Mouse (Mus musculus) neural tube, embryonic 11.5 days (tissue): ENCODE data around the gene Lsm6. TPM values are rescaled to one million over a fixed set of nuclear protein-coding genes. Genes with fewer than 3 reads are reported as not detected.

ENCODE experiments used
- ATAC-seq: fragments of 200-750 bp; cut with Nextera tagmentation; 2 replicates; pipeline ENCODE4 v1.8.0; 2017; ENCODE audit warnings: moderate number of reproducible peaks, mild to moderate bottlenecking, moderate TSS enrichment, moderate library complexity; ENCODE audit not compliant: insufficient read depth, low FRiP score, low TSS enrichment
- DNase-seq: peaks from one replicate; pipeline ENCODE4 v3.0.0-alpha.2; 2015; ENCODE audit warnings: low spot score
- H3K27ac ChIP-seq: fragments of 300-500 bp; sonication (generic); 2 replicates; pipeline ENCODE4 v1.5.1; 2014; ENCODE audit warnings: low read depth, mild to moderate bottlenecking, low read length
- H3K27me3 ChIP-seq: fragments of 300-500 bp; sonication (generic); 2 replicates; pipeline ENCODE4 v1.6.1; 2014; ENCODE audit warnings: mild to moderate bottlenecking, low read length, mixed read lengths; ENCODE audit not compliant: control insufficient read depth, insufficient read depth
- H3K36me3 ChIP-seq: fragments of 300-500 bp; sonication (generic); 2 replicates; pipeline ENCODE4 v1.6.1; 2014; ENCODE audit warnings: mild to moderate bottlenecking, low read length, moderate library complexity, mixed read lengths; ENCODE audit not compliant: control insufficient read depth, insufficient read depth
- H3K4me1 ChIP-seq: fragments of 300-500 bp; sonication (generic); 2 replicates; pipeline ENCODE4 v1.6.1; 2014; ENCODE audit warnings: low read length, mixed read lengths; ENCODE audit not compliant: control insufficient read depth, insufficient read depth
- H3K4me2 ChIP-seq: fragments of 300-500 bp; sonication (generic); 2 replicates; pipeline ENCODE4 v1.6.1; 2014; ENCODE audit warnings: low read depth, mild to moderate bottlenecking, moderate library complexity
- H3K4me3 ChIP-seq: fragments of 300-500 bp; sonication (generic); 2 replicates; pipeline ENCODE4 v1.5.1; 2014; ENCODE audit warnings: low read depth, low read length
- H3K9ac ChIP-seq: fragments of 300-500 bp; sonication (generic); 2 replicates; pipeline ENCODE4 v1.6.1; 2014; ENCODE audit warnings: mild to moderate bottlenecking, low read length
- H3K9me3 ChIP-seq: fragments of 300-500 bp; sonication (generic); 2 replicates; pipeline ENCODE4 v1.6.1; 2016; ENCODE audit warnings: low read length; ENCODE audit not compliant: control insufficient read depth
- WGBS: fragments of 180-500 bp; shearing (Covaris S2); extraction: QIAGEN DNeasy Blood & Tissue Kit; methylation state at CpG from one replicate; pipeline ENCODE4 v1.1.7; 2014; 5-methylcytosine and 5-hydroxymethylcytosine counted together
- polyA plus RNA-seq: library from polyadenylated mRNA; unstranded; fragments of >200 nt; fragmentation: Nextera tagmentation; extraction: Ambion mirVana; gene quantifications from 2 replicates; pipeline ENCODE4 v1.2.1, GENCODE M21; 2014

The Lsm6 gene
- polyA plus RNA-seq, 1 experiment from 2014 or later: 239 TPM

DNA sequence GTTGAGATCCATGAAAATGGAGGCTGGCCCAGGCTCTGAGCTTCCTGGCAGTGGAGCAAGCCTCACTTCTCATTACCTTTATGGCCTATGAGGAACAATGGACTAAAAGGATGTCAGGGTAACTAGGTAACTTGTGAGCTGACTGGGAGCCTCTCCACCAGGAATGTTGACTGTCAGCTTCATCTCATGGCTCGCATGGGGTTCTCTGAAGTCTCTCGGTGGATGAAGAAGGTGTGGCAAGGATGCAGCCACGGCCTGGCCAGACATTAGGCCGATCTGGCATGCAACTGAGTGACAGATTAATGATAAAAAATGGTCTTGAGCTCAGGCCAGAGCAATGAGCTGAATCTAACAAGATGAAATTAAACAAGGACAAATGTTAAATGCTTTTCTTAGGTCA is 27.7 kb downstream of the Lsm6 start:
- H3K4me2 ChIP-seq: no peak overlapping the region
- H3K4me3 ChIP-seq: no peak overlapping the region
- no peaks in the 10 kb centered on the region for H3K27me3 ChIP-seq
- no peaks in the 10 kb centered on the region for H3K36me3 ChIP-seq
- ATAC-seq (no peak), DNase-seq (no peak)
- no peaks in the 10 kb centered on the region for H3K4me1 ChIP-seq
- WGBS: 81% methylated on average over 4 of the region's 4 CpGs
- no peaks in the 10 kb centered on the region for H3K9me3 ChIP-seq
- no peak overlapping the region for H3K27ac ChIP-seq
- no peak overlapping the region for H3K9ac ChIP-seq

DNA sequence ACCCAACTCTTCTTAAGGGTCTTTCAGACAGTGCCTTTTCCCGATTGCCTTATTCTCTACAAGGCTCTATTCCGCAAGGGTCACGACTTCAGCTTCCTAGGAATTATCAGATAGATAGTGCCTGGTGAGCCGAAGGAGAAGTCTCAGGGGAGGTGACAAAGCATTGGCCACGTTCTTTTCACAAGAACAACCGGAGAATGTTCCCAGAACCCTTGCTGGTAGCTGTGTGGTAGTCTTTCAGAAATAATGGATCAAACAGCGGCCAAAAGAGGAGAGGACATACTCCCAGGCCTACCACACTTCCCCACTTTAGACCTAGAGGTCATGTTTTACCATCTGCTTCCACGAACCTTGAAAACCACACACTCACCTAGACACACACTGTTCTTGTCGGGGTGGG is 44.1 kb downstream of the Lsm6 start:
- Histone ChIP-seq H3K9ac (no peak overlapping the region), H3K4me3 (no peak overlapping the region), H3K27ac (no peak overlapping the region), H3K36me3 (no peaks in the 10 kb centered on the region), H3K4me1 (no peaks in the 10 kb centered on the region), H3K27me3 (no peaks in the 10 kb centered on the region), H3K9me3 (no peaks in the 10 kb centered on the region), H3K4me2 (no peak overlapping the region)
- no peak for DNase-seq
- ATAC-seq: no peak
- WGBS: 91% methylated on average over 9 of the region's 9 CpGs

DNA sequence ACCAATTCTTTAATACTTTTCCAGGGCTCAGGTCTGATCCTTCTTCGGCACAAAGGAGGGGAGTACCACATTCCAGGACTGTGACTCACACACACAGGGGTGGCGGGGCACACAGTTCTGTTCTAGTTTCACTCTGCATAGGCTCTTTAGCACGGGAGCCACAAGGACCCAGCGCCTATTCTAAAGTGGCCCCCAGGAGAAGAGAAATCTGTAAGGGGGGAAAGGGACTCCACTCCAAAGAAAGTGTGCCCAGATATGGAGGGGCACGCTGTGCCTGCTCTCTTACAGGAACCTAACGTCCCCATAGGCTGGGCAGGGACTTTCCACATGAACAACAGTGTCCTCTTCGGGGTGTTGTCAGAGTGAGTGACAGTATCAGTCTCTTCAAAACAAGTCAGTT is 49.7 kb downstream of the Lsm6 start:
- no peak overlapping the region for H3K9ac ChIP-seq
- H3K27ac ChIP-seq: no peak overlapping the region
- ATAC-seq (no peak), DNase-seq (no peak)
- WGBS: 79% methylated on average over 7 of the region's 7 CpGs
- H3K4me2 ChIP-seq: no peak overlapping the region
- no peak overlapping the region for H3K4me3 ChIP-seq
- H3K9me3 ChIP-seq: no peaks in the 10 kb centered on the region
- H3K36me3 ChIP-seq: no peaks in the 10 kb centered on the region
- no peaks in the 10 kb centered on the region for H3K27me3 ChIP-seq
- no peaks in the 10 kb centered on the region for H3K4me1 ChIP-seq

DNA sequence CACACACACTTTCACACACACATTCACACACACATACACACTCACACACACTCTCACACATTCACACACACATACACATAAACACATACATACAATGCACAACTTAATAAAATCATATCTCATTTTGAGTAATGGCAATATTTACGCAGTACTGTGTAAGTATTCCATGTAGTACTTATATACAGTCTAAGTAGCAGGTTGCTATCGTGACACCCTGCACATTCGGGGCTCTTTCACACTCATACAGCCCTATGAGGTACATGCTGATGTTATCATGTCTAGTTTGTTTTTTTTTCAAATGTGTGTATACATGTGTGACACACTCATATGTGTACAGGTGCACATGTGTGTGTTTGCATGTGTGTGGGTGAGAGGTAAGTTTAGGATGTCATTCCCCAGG is 50.4 kb downstream of the Lsm6 start:
- Histone ChIP-seq H3K4me2 (no peak overlapping the region), H3K9me3 (no peaks in the 10 kb centered on the region), H3K36me3 (no peaks in the 10 kb centered on the region), H3K9ac (no peak overlapping the region), H3K27ac (no peak overlapping the region), H3K27me3 (no peaks in the 10 kb centered on the region), H3K4me3 (no peak overlapping the region), H3K4me1 (no peaks in the 10 kb centered on the region)
- 95% methylated on average over 3 of the region's 3 CpGs for WGBS
- no peak for ATAC-seq
- no peak for DNase-seq

DNA sequence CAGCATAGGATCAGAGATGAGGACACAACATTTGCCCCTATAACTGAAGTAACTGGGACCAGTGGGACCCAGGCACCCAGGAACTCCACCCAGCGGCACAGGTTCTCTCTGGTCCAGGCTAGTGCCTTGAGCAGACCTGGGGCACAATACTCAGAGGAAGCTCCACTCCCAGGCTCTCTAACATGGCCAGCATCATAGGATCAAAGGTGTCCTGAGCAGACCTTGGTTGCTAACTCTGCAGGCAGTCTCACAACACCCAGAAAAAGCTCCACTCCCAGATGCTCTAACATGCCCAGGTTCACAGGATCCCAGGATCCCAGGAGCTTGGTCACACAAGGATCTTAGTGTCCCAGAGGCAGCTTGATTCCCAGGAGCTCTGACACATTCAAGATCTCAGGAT is 55.4 kb downstream of the Lsm6 start:
- Histone ChIP-seq H3K36me3 (no peaks in the 10 kb centered on the region), H3K9ac (no peak overlapping the region), H3K27ac (no peak overlapping the region), H3K9me3 (no peaks in the 10 kb centered on the region), H3K4me2 (no peak overlapping the region), H3K4me3 (no peak overlapping the region), H3K4me1 (no peaks in the 10 kb centered on the region), H3K27me3 (no peaks in the 10 kb centered on the region)
- 87% methylated on average over 1 of the region's 1 CpGs for WGBS
- DNase-seq (no peak), ATAC-seq (no peak)

DNA sequence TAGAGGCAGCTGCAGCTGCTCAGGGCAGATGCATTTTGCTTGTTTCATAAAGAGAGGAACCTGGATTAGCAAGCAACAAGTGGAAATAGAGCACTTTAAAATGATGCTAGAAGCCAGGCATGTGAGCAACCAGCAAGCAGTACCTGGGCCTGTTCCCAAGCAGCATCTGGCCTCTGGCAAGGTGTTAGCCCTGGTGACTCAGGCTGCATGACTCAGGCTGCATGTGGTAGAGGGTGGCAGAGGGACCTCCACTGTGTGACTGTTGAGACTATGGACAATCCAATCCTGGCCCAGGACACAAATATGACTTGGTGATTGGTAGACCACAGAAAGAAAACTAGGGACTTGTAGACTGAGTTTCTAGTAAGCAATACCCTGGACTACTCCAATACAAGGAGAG is 56.0 kb downstream of the Lsm6 start:
- Histone ChIP-seq H3K27me3 (no peaks in the 10 kb centered on the region), H3K4me3 (no peak overlapping the region), H3K9me3 (no peaks in the 10 kb centered on the region), H3K36me3 (no peaks in the 10 kb centered on the region), H3K27ac (no peak overlapping the region), H3K9ac (no peak overlapping the region), H3K4me1 (no peaks in the 10 kb centered on the region), H3K4me2 (no peak overlapping the region)
- ATAC-seq (no peak), DNase-seq (no peak)

DNA sequence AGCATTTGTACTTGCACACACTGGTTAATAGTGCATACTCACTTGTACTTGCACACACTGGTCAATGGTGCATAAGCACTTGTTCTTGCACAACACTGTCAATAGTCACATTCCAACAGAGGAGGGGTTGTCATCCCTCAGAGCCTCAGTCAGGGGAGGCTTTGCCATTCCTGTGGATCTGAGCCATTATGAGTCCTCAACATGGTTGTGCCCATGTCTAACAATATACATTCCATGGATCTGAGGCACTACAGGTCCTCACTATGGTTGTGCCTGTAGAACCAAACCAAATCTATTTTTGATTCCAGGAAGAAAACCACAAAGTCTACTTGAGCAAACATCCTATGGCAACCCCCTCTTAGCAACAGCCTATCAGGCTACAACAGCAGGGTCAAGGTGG is 61.8 kb downstream of the Lsm6 start:
- Histone ChIP-seq H3K4me2 (no peak overlapping the region), H3K27ac (no peak overlapping the region), H3K9me3 (no peaks in the 10 kb centered on the region), H3K9ac (no peak overlapping the region), H3K4me1 (no peaks in the 10 kb centered on the region), H3K4me3 (no peak overlapping the region), H3K27me3 (no peaks in the 10 kb centered on the region), H3K36me3 (no peaks in the 10 kb centered on the region)
- DNase-seq: no peak
- ATAC-seq: no peak

DNA sequence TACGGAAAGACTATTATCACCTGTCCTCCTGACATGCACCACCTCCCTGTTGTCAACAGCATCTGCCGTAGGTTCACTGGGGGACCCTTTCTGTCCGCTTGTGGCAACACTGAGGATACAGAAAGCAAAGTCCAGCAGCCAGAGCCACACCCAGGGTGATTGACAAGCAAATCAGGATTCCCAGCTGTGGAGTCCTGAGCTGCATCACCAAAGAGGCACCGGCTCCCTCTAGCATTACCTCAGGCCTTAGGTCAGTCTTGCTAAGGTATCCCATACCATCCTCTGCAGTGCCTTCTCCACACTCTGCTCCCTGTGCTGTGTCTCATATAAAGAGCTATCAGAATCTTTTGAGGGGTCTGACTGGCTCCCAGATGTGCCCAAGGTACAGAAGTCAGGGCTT is 66.0 kb downstream of the Lsm6 start:
- WGBS: 71% methylated on average over 4 of the region's 4 CpGs
- Histone ChIP-seq H3K27ac (no peak overlapping the region), H3K4me2 (no peak overlapping the region), H3K4me1 (no peaks in the 10 kb centered on the region), H3K27me3 (no peaks in the 10 kb centered on the region), H3K4me3 (no peak overlapping the region), H3K36me3 (no peaks in the 10 kb centered on the region), H3K9me3 (no peaks in the 10 kb centered on the region), H3K9ac (no peak overlapping the region)
- DNase-seq: no peak
- ATAC-seq: no peak
